Mouse (Mus musculus) brain, adult 2 months (tissue): ENCODE measurements around the gene Commd6.
"Not testable (repeated sequence)": the region's sequence is repeated elsewhere in the genome, so short reads cannot be mapped to it uniquely, and the experiment has no call there.

ENCODE experiments used
- DNase-seq: peaks from one replicate; pipeline ENCODE4 v3.0.0; 2011; ENCODE audit warnings: low read depth, low spot score

The Commd6 gene

GRCm38 (mm10) chr14:101608519-101609368 is 31.7 kb downstream of the Commd6 start, which contains the start of gene Tbc1d4:
Gene Tbc1d4 (minus strand): TSS chr14:101609191.
- DNase-seq, result peak; percentile 91

- DNase-seq, result peak; percentile 33
Measured at GRCm38 (mm10) chr14:101607631-101608518, 32.6 kb downstream of the Commd6 start.

GRCm38 (mm10) chr14:101605843-101606242 is 34.6 kb downstream of the Commd6 start:
- peak; percentile 37 for DNase-seq

GRCm38 (mm10) chr14:101602851-101603250 is 37.6 kb downstream of the Commd6 start:
- peak; percentile 19 for DNase-seq

DNA sequence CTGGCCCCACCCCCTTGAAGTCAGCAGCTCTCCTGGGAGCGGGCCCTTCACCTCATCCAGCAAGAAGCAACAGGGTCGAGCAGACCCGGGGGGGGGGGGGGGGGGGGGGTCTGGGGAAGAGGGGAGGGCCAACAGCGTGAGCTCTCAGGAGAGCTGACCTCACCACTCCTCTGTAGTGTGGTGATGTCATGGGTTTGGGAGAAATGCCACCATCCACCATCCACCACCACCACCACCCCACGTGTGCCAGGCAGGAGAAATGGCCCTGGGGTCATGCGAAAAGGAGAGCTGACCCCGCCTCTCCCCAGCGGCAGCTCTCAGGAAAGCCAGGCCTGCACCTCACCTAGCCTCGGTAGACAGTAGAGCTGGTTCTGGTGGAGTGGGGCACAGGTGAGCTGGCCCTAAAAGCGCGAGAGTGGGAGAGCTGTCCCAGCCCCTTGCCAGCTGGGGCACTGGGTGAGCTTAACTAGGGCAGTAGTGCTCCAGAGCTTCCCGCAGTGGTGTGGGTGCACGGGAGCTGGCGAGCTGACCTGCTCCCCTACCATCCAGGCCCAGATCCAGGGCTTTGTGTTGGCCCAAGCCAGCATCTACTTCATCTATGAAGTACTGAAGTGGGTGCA is 43.3 kb downstream of the Commd6 start:
- DNase-seq, result no peak

DNA sequence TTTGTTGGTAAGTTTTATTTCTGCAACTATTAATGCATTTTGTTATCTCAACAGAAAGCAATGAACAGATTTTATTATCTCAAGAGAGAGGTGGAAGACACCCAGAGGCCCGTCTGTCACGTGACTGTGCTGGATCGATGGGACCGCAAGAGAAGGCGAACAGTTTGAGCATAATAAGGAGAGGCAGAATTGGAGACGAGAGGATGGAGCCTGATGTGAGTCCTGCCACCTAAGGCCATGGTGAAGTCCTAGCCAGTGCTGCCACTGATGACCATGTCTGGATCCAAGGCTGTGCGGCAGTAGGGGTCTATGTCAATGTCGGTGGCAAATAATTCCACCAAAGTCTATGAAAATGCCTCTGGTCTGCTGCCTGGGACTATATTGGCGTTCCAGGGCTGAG is 43.8 kb downstream of the Commd6 start:
- DNase-seq, result no peak

GRCm38 (mm10) chr14:101595301-101596080 is 45.0 kb downstream of the Commd6 start:
- DNase-seq, result no peak

GRCm38 (mm10) chr14:101594001-101594400 is 46.5 kb downstream of the Commd6 start:
- DNase-seq, result no peak

- no peak for DNase-seq
Measured at GRCm38 (mm10) chr14:101593340-101593739, 47.1 kb downstream of the Commd6 start.

- peak; percentile 71 for DNase-seq
Measured at GRCm38 (mm10) chr14:101591101-101591500, 49.4 kb downstream of the Commd6 start.

GRCm38 (mm10) chr14:101588209-101588991 is 52.1 kb downstream of the Commd6 start:
- not testable (repeated sequence) for DNase-seq

DNA sequence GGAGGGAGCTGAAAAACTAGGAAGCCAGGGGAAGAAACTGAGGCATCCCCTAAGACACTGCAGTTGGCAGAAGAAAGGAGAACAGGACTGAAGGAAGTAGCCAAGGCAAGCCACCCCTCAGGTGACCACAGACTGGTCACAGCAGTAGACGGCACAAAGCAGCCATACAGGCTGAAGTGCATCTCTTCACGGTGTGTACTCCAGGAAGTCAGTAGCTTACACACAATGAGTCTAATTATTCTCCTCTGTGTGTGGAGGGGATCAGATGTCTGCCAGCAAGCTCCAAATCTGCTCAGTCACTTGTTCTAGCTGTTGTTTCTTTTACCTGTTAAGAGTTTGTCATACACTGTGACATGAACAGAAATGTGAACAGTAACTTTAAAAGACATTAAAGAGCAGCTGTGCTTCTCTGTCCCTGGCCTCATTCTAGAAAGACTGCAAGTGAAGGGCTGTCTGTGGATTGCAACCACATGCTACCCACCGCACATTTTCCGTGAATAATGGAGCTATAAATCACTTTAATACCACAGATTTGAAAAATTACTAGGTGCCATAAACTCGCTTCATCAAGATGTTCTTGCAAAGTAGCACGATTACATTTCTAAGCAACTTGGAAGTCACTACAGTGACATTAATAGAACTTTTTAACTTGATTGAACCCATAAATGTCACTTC is 53.0 kb downstream of the Commd6 start:
- DNase-seq, result not testable (repeated sequence)

- peak; percentile 73 for DNase-seq
Measured at GRCm38 (mm10) chr14:101586096-101586495, 54.4 kb downstream of the Commd6 start.
